Mouse (Mus musculus) frontal cortex, postnatal 36 days (tissue): ENCODE results near the gene Ncor2.

ENCODE experiments used
- DNase-seq, 2 experiments: peaks; one replicate each; pipeline ENCODE4 v3.0.0; 2022; ENCODE audit warnings: low spot score in 2 of 2

Ncor2 gene

GRCm38 (mm10) chr5:125096368-125096767 is 82.7 kb downstream of the Ncor2 start:
- DNase-seq = no peak

GRCm38 (mm10) chr5:125095525-125096175 is 83.4 kb downstream of the Ncor2 start:
- no peak for DNase-seq

GRCm38 (mm10) chr5:125093795-125094194 is 85.2 kb downstream of the Ncor2 start:
- DNase-seq = no peak

GRCm38 (mm10) chr5:125088076-125088475 is 90.9 kb downstream of the Ncor2 start:
- no peak for DNase-seq

- no peak for DNase-seq
Measured at GRCm38 (mm10) chr5:125085097-125085617, 93.9 kb downstream of the Ncor2 start.

- DNase-seq = no peak
Measured at GRCm38 (mm10) chr5:125083674-125084073, 95.3 kb downstream of the Ncor2 start.

GRCm38 (mm10) chr5:125081318-125082101 is 97.5 kb downstream of the Ncor2 start:
- DNase-seq = peak; percentile 47 to 66

GRCm38 (mm10) chr5:125080787-125081317 is 98.2 kb downstream of the Ncor2 start:
- no peak for DNase-seq

- no peak for DNase-seq
Measured at GRCm38 (mm10) chr5:125080352-125080751, 98.7 kb downstream of the Ncor2 start.

- no peak for DNase-seq
Measured at GRCm38 (mm10) chr5:125078220-125078619, 100.8 kb downstream of the Ncor2 start.

GRCm38 (mm10) chr5:125076183-125076582 is 102.8 kb downstream of the Ncor2 start:
- DNase-seq = no peak

- no peak for DNase-seq
Measured at GRCm38 (mm10) chr5:125074571-125075171, 104.3 kb downstream of the Ncor2 start.

- no peak for DNase-seq
Measured at GRCm38 (mm10) chr5:125073896-125074295, 105.1 kb downstream of the Ncor2 start.

GRCm38 (mm10) chr5:125073335-125073734 is 105.7 kb downstream of the Ncor2 start:
- DNase-seq = no peak

- no peak for DNase-seq
Measured at GRCm38 (mm10) chr5:125072425-125072824, 106.6 kb downstream of the Ncor2 start.

GRCm38 (mm10) chr5:125071919-125072318 is 107.1 kb downstream of the Ncor2 start:
- DNase-seq = no peak

- DNase-seq = no peak
Measured at GRCm38 (mm10) chr5:125070399-125070798, 108.6 kb downstream of the Ncor2 start.

GRCm38 (mm10) chr5:125069916-125070315 is 109.1 kb downstream of the Ncor2 start:
- no peak for DNase-seq

GRCm38 (mm10) chr5:125069426-125069825 is 109.6 kb downstream of the Ncor2 start:
- DNase-seq = no peak

- DNase-seq = no peak
Measured at GRCm38 (mm10) chr5:125068371-125068951, 110.6 kb downstream of the Ncor2 start.

GRCm38 (mm10) chr5:125067673-125068072 is 111.3 kb downstream of the Ncor2 start:
- no peak for DNase-seq
